Mouse (Mus musculus) gastrocnemius, postnatal 4 days (tissue): ENCODE data around the gene Ube2m. TPM values are rescaled to one million over a fixed set of nuclear protein-coding genes. Genes with fewer than 3 reads are reported as not detected.

Source experiments
- DNase-seq, 2 experiments: peaks; one replicate each; pipeline ENCODE4 v3.0.0; 2021 to 2022; ENCODE audit warnings: low spot score in 2 of 2, mixed read lengths in 2 of 2
- total RNA-seq, 2 experiments: library from RNA; stranded (reverse); gene quantifications; 2 replicates each; pipeline ENCODE4 v1.2.3; 2021

The Ube2m gene
- total RNA-seq, 2 experiments from 2014 or later = 163 to 175 TPM

- no peak for DNase-seq
Observed at GRCm38 (mm10) chr7:13006011-13006410, 32.1 kb downstream of the Ube2m start.

DNA sequence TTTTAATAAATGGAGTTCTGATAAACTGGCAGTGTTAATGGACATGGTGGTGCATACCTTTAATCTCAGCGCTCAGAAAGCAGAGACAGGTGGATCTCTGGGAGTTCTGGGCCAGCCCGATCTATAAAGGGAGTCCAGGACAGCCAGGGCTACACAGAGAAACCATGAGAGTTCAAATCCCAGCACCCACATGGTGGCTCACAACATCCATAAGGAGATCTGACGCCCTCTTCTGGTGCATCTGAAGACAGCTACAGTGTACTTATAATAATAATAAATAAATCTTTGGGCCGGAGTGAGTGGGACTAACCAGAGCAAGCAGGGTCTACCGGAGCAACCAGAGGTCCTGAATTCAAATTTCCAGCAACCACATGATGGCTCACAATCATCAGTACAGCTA lies 34.7 kb downstream of the Ube2m start:
- no peak for DNase-seq

GRCm38 (mm10) chr7:13001584-13001983 lies 36.5 kb downstream of the Ube2m start:
- DNase-seq = no peak

GRCm38 (mm10) chr7:12998851-12999250 lies 39.2 kb downstream of the Ube2m start, which contains the start of gene Trim28:
Gene Trim28, plus strand, starts transcription at chr7:12999114.
- DNase-seq = no peak

DNA sequence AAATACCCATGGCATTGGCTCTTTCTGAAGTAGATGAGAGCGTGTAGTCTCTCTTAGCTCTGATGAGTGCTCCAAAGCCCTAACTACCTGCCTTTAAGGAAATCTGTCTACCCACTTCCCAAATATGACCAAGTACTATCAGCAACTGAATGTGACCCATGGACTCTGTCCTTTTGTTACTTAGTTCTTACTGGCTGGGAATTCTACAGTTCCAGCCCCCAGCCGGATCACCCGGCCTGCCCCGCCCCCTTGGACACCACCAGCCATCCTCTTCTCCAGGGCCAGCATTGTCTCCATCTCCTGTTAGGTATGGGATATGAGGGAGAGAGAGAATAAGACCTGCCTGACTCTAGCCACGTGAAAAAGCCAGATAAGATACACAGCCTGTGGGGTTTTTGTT lies 40.0 kb downstream of the Ube2m start, which contains the start of gene Slc27a5:
Gene Slc27a5, minus strand, starts transcription at position 140 of the 400 bp plus-strand sequence.
- DNase-seq = no peak

- no peak for DNase-seq
Observed at GRCm38 (mm10) chr7:12997230-12997629, 40.8 kb downstream of the Ube2m start.

- DNase-seq = no peak
Observed at GRCm38 (mm10) chr7:12995862-12996261, 42.2 kb downstream of the Ube2m start.

GRCm38 (mm10) chr7:12993148-12993547 lies 44.9 kb downstream of the Ube2m start:
- no peak for DNase-seq

DNA sequence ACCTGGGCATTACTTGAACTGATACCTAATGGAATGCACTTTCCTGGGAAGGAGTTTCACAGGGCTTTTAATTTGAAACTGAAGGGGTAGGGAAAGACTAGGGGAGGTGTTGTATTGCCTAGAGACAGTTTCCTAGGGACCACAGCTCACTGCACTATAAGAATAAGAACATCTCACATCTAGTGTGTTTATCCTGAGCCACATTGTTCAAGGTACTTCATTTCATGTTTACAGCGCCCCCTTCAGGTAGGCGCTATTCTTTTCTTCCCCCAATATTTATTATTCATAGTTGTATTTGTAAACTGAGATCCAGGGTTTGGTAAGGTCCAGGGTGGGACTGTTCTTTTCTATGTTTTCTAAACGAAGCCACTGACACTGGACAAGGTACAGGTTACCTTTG lies 45.9 kb downstream of the Ube2m start:
- DNase-seq = no peak

- DNase-seq = no peak
Observed at GRCm38 (mm10) chr7:12987409-12988189, 50.5 kb downstream of the Ube2m start.

DNA sequence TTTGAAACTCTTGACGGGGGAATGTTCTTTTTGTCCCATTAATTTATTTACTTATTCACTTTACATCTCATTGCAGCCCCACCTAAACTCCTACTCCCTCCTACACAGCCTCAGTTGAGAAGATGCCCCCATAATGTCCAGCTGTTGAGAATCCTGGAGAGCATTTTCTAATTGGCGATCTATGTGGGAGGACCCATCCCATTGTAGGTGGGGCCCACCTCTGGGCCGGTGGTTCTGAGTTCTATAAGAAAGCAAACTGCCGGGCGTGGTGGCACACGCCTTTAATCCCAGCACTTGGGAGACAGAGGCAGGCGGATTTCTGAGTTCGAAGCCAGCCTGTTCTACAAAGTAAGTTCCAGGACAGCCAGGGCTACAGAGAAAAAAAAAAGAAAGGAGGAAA lies 51.2 kb downstream of the Ube2m start:
- DNase-seq = no peak

- no peak for DNase-seq
Observed at GRCm38 (mm10) chr7:12985724-12986123, 52.4 kb downstream of the Ube2m start.

Other genes starting within 250 kb of the Ube2m start
- 1 to 10 TPM; 7.5 to 7.8 TPM for gene Zscan18, start 234.6 kb downstream of the Ube2m start, total RNA-seq
- 10 to 100 TPM in 1 of 2 experiments, 1 to 10 TPM in 1; 9.5 to 11.6 TPM for gene Zfp329, start 219.4 kb downstream of the Ube2m start, total RNA-seq
- gene Zfp110, start 203.5 kb downstream of the Ube2m start, total RNA-seq = 10 to 100 TPM; 19.5 to 20.3 TPM
- 1 to 10 TPM; 3.2 to 3.4 TPM for gene Zfp128, start 157.1 kb downstream of the Ube2m start, total RNA-seq
- 1 to 10 TPM; 4.9 to 5.7 TPM for gene Zscan22, start 140.5 kb downstream of the Ube2m start, total RNA-seq
- 1,000 to 10,000 TPM; 1,104 to 1,266 TPM for gene Rps5, start 116.0 kb downstream of the Ube2m start, total RNA-seq
- under 1 TPM; 0.62 to 0.69 TPM for gene Rnf225, start 110.9 kb downstream of the Ube2m start, total RNA-seq
- gene Zfp324, start 72.4 kb downstream of the Ube2m start, total RNA-seq = 1 to 10 TPM; 6.0 to 6.6 TPM
- gene Zfp446, start 60.4 kb downstream of the Ube2m start, total RNA-seq = 1 to 10 TPM; 4.2 TPM
- gene Slc27a5, start 40.1 kb downstream of the Ube2m start, total RNA-seq = under 1 TPM; 0.10 to 0.20 TPM
- gene Trim28, start 39.2 kb downstream of the Ube2m start, total RNA-seq = 100 to 1,000 TPM; 232 to 252 TPM
- gene Zbtb45, start 28.2 kb downstream of the Ube2m start, total RNA-seq = 10 to 100 TPM; 10.4 to 13.5 TPM
- 100 to 1,000 TPM; 135 to 143 TPM for gene Chmp2a, start 3.5 kb downstream of the Ube2m start, total RNA-seq
- 1 to 10 TPM; 1.6 to 1.8 TPM for gene Mzf1, start 16.5 kb upstream of the Ube2m start, total RNA-seq
- not detected for gene Vmn1r85, start 56.9 kb upstream of the Ube2m start, total RNA-seq
- not detected for gene Vmn1r86, start 81.6 kb upstream of the Ube2m start, total RNA-seq
- gene Vmn1r87, start 101.9 kb upstream of the Ube2m start, total RNA-seq = not detected
- gene Vmn1r88, start 121.3 kb upstream of the Ube2m start, total RNA-seq = under 1 TPM; 0.05 to 0.08 TPM
- gene Vmn1r89, start 174.7 kb upstream of the Ube2m start, total RNA-seq = not detected
- 10 to 100 TPM; 32.3 to 34.9 TPM for gene Lig1, start 239.0 kb upstream of the Ube2m start, total RNA-seq
- 10 to 100 TPM in 1 of 2 experiments, 1 to 10 TPM in 1; 9.4 to 10.0 TPM for gene Zswim9, start 240.4 kb upstream of the Ube2m start, total RNA-seq